Mouse (Mus musculus) G1E (cell line): ENCODE measurements around the gene Klhl29.

ENCODE experiments used
- CTCF ChIP-seq: IDR thresholded peaks from 2 replicates; pipeline ENCODE4 v1.5.1; 2012; ENCODE audit warnings: low read depth, low read length, inconsistent platforms, mixed read lengths
- POLR2AphosphoS5 ChIP-seq: IDR thresholded peaks from 2 replicates; pipeline ENCODE4 v1.6.1; 2012; ENCODE audit warnings: low read depth, low read length, inconsistent platforms; ENCODE audit not compliant: insufficient replicate concordance

GRCm38 (mm10) chr12:5211884-5212283 is 163.6 kb downstream of the Klhl29 start:
- no peak for TF ChIP-seq CTCF
- TF ChIP-seq POLR2AphosphoS5: no peak
